Mouse (Mus musculus): ENCODE measurements around the gene Lmntd1. TPM values are rescaled to one million over a fixed set of nuclear protein-coding genes. Genes with fewer than 3 reads are reported as not detected.
A peak's percentile ranks its signal among the peaks of the same experiment; 100 is the strongest.

The Lmntd1 gene
- polyA plus RNA-seq, 1 experiment from 2014 or later: 0.04 TPM

DNA sequence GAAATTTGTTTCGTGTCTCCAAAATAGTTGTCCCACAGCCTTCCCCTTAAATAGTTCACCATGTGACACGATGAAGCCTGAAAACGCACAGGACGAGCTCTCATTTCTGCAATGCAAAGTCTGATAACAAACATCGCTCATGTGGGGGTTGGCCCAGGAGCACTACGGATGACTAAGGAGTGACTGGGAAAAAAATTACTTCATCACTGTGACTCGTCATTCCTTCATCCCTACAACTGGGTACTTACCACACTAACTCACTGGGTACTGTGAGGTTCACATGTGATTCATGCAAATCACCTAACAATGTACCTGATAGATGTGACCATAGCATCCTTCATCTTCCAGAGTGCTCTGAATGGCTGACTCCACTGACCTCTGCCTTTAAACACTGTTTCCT lies 118.4 kb downstream of the Lmntd1 start:
- Histone ChIP-seq H3K27me3 (ENCODE audit: low read depth, poor library complexity, severe bottlenecking) (no peaks in the 10 kb centered on the region), H3K27ac (no peak overlapping the region), H3K4me1 (0 out of 2 replicates have a peak, but pooled peaks cover 3% of the 10 kb centered on the region), H3K36me3 (no peaks in the 10 kb centered on the region), H3K9me3 (replicated peaks) (no peaks in the 10 kb centered on the region), H3K4me3 (no peak overlapping the region)
- WGBS: 95% methylated on average over 7 of the region's 7 CpGs
- no peak for DNase-seq (ENCODE audit: low spot score)

DNA sequence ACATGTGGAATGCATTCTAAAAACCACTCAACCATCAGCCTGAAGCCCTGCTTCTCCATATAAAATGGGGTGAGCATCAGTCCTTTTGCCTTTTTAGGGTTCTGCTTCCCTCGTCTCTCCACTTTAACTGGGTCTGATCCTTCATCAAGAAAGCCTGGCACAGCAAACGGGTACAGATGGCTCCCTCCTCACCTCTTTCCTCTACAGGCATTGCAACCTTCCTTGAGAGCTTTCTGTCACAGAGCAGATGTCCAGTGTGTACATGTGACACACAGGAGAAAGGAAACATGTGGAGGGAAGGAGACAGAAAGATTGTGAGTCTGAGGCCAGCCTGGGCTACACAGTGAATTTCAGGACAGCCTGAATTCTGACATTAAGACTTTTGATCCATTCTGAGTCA lies 125.9 kb downstream of the Lmntd1 start:
- Histone ChIP-seq H3K36me3 (no peaks in the 10 kb centered on the region), H3K9me3 (replicated peaks) (no peaks in the 10 kb centered on the region), H3K4me3 (no peak overlapping the region), H3K27me3 (ENCODE audit: low read depth, poor library complexity, severe bottlenecking) (no peaks in the 10 kb centered on the region), H3K27ac (no peak overlapping the region), H3K4me1 (peaks cover 22% of the 10 kb centered on the region)
- no peak for DNase-seq (ENCODE audit: low spot score)
- 85% methylated on average over 2 of the region's 2 CpGs for WGBS

DNA sequence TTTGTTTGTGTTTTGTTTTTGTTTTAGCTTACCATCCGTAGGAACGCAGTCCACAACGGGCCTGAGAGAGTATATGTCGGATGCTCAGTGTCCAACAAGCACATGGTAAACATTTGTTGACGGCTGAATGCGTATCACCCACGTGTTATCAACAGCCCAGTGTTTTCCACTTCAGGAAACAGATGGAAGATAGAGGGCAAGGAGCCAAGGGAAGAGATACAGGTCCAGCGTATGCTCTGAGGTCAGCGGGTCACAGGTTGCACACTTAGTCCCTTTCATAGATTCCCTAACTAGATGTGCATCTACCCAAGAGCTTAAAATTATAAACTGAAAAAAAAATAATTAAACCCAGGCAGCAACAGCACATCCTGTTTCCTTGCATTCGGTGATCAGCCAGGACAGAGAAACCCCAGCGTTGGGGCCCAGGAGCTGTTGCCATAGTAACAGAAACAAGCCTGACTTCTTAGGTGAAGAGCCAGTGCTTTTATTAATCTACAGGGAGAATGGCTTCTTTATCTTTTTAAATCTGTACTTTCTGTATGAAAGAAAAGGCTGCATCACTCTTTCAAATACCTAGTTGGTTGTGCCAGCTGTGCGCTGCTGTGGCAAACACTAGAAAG lies 128.0 kb downstream of the Lmntd1 start:
- Histone ChIP-seq H3K4me1 (peaks cover 39% of the 10 kb centered on the region), H3K27ac (peak overlapping the region; percentile 48), H3K4me3 (no peak overlapping the region), H3K27me3 (ENCODE audit: low read depth, poor library complexity, severe bottlenecking) (no peaks in the 10 kb centered on the region), H3K36me3 (no peaks in the 10 kb centered on the region), H3K9me3 (replicated peaks) (no peaks in the 10 kb centered on the region)
- WGBS: 61% methylated on average over 12 of the region's 12 CpGs
- no peak for DNase-seq (ENCODE audit: low spot score)

- H3K27ac ChIP-seq: no peak overlapping the region
- H3K9me3 ChIP-seq (replicated peaks): no peaks in the 10 kb centered on the region
- no peaks in the 10 kb centered on the region for H3K27me3 ChIP-seq (ENCODE audit: low read depth, poor library complexity, severe bottlenecking)
- H3K4me1 ChIP-seq: peaks cover 61% of the 10 kb centered on the region
- H3K36me3 ChIP-seq: no peaks in the 10 kb centered on the region
- WGBS: 56% methylated on average over 5 of the region's 5 CpGs
- H3K4me3 ChIP-seq: no peak overlapping the region
- DNase-seq (ENCODE audit: low spot score): no peak
Measured at GRCm38 (mm10) chr6:145483318-145483674, 130.8 kb downstream of the Lmntd1 start.

GRCm38 (mm10) chr6:145482656-145483317 lies 131.3 kb downstream of the Lmntd1 start:
- no peaks in the 10 kb centered on the region for H3K9me3 ChIP-seq (replicated peaks)
- no peak overlapping the region for H3K4me3 ChIP-seq
- H3K27ac ChIP-seq: peak overlapping the region; percentile 31; the same call in 1 of the 2 replicates
- H3K4me1 ChIP-seq: peaks cover 65% of the 10 kb centered on the region
- no peaks in the 10 kb centered on the region for H3K27me3 ChIP-seq (ENCODE audit: low read depth, poor library complexity, severe bottlenecking)
- no peak for DNase-seq (ENCODE audit: low spot score)
- no peaks in the 10 kb centered on the region for H3K36me3 ChIP-seq
- 91% methylated on average over 17 of the region's 17 CpGs for WGBS

DNA sequence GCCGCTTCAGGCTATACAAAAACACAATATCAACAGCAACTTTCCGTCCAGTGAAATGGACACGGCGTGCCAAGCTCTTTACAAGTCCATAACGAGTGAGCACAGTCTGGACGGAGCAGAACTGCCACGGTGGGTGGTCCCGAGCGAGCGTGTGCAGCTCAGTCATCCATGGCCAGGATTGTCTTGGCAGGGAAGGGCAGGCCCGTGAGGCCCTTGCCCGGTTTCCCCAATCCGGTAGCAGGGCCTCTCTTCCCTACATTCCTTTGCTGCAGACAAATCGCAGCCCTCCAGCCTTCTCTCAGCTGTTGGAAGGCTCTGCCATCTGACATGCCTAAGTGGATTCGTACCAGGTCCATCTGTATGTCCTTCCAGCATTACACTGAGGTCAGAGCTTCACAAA lies 132.2 kb downstream of the Lmntd1 start:
- no peaks in the 10 kb centered on the region for H3K27me3 ChIP-seq (ENCODE audit: low read depth, poor library complexity, severe bottlenecking)

GRCm38 (mm10) chr6:145478821-145479271 lies 135.3 kb downstream of the Lmntd1 start:
- H3K4me1 ChIP-seq: peaks cover 67% of the 10 kb centered on the region
- H3K27ac ChIP-seq: peak overlapping the region; percentile 53
- no peak for DNase-seq (ENCODE audit: low spot score)
- H3K27me3 ChIP-seq (ENCODE audit: low read depth, poor library complexity, severe bottlenecking): no peaks in the 10 kb centered on the region
- no peaks in the 10 kb centered on the region for H3K9me3 ChIP-seq (replicated peaks)
- 76% methylated on average over 4 of the region's 4 CpGs for WGBS
- H3K36me3 ChIP-seq: no peaks in the 10 kb centered on the region
- H3K4me3 ChIP-seq: no peak overlapping the region

More for the DNA sequence above, 132.2 kb downstream of the Lmntd1 start:
- no peaks in the 10 kb centered on the region for H3K36me3 ChIP-seq
- H3K27ac ChIP-seq: peak overlapping the region; percentile 53; the same call in 1 of the 2 replicates
- H3K9me3 ChIP-seq (replicated peaks): no peaks in the 10 kb centered on the region
- no peak overlapping the region for H3K4me3 ChIP-seq
- peak; percentile 46 for DNase-seq (ENCODE audit: low spot score)
- H3K4me1 ChIP-seq: peaks cover 72% of the 10 kb centered on the region
- 72% methylated on average over 15 of the region's 15 CpGs for WGBS

GRCm38 (mm10) chr6:145477367-145477905 lies 136.7 kb downstream of the Lmntd1 start:
- peaks cover 59% of the 10 kb centered on the region for H3K4me1 ChIP-seq
- peak overlapping the region; percentile 51; the same call in 1 of the 2 replicates for H3K27ac ChIP-seq
- WGBS: 55% methylated on average over 10 of the region's 10 CpGs
- no peak for DNase-seq (ENCODE audit: low spot score)
- H3K27me3 ChIP-seq (ENCODE audit: low read depth, poor library complexity, severe bottlenecking): no peaks in the 10 kb centered on the region
- H3K36me3 ChIP-seq: no peaks in the 10 kb centered on the region
- no peak overlapping the region for H3K4me3 ChIP-seq
- H3K9me3 ChIP-seq (replicated peaks): no peaks in the 10 kb centered on the region

- 92% methylated on average over 11 of the region's 11 CpGs for WGBS
- H3K9me3 ChIP-seq (replicated peaks): no peaks in the 10 kb centered on the region
- DNase-seq (ENCODE audit: low spot score): no peak
- no peak overlapping the region for H3K27ac ChIP-seq
- no peak overlapping the region for H3K4me3 ChIP-seq
- H3K4me1 ChIP-seq: peaks cover 14% of the 10 kb centered on the region; the same call in 1 of the 2 replicates
- H3K36me3 ChIP-seq: no peaks in the 10 kb centered on the region
- H3K27me3 ChIP-seq (ENCODE audit: low read depth, poor library complexity, severe bottlenecking): no peaks in the 10 kb centered on the region
Measured at GRCm38 (mm10) chr6:145471638-145472247, 142.4 kb downstream of the Lmntd1 start.

GRCm38 (mm10) chr6:145469260-145469943 lies 144.7 kb downstream of the Lmntd1 start:
- Histone ChIP-seq H3K36me3 (no peaks in the 10 kb centered on the region), H3K27me3 (ENCODE audit: low read depth, poor library complexity, severe bottlenecking) (no peaks in the 10 kb centered on the region), H3K4me1 (0 out of 2 replicates have a peak, but pooled peaks cover 6% of the 10 kb centered on the region), H3K9me3 (replicated peaks) (no peaks in the 10 kb centered on the region), H3K4me3 (no peak overlapping the region), H3K27ac (no peak overlapping the region)
- DNase-seq (ENCODE audit: low spot score): no peak
- WGBS: 63% methylated on average over 8 of the region's 8 CpGs

- H3K4me1 ChIP-seq: peaks cover 33% of the 10 kb centered on the region
- H3K36me3 ChIP-seq: no peaks in the 10 kb centered on the region
- no peaks in the 10 kb centered on the region for H3K27me3 ChIP-seq (ENCODE audit: low read depth, poor library complexity, severe bottlenecking)
- DNase-seq (ENCODE audit: low spot score): no peak
- no peak overlapping the region for H3K27ac ChIP-seq
- H3K4me3 ChIP-seq: no peak overlapping the region
- H3K9me3 ChIP-seq (replicated peaks): no peaks in the 10 kb centered on the region
- 86% methylated on average over 4 of the region's 4 CpGs for WGBS
Measured at GRCm38 (mm10) chr6:145464027-145464426, 150.1 kb downstream of the Lmntd1 start.

- no peaks in the 10 kb centered on the region for H3K36me3 ChIP-seq
- H3K4me1 ChIP-seq: peaks cover 36% of the 10 kb centered on the region
- no peaks in the 10 kb centered on the region for H3K27me3 ChIP-seq (ENCODE audit: low read depth, poor library complexity, severe bottlenecking)
- peak overlapping the region; percentile 78 for H3K27ac ChIP-seq
- 44% methylated on average over 12 of the region's 12 CpGs for WGBS
- H3K4me3 ChIP-seq: no peak overlapping the region
- peak; percentile 41 for DNase-seq (ENCODE audit: low spot score)
- H3K9me3 ChIP-seq (replicated peaks): no peaks in the 10 kb centered on the region
Measured at GRCm38 (mm10) chr6:145462677-145463245, 151.4 kb downstream of the Lmntd1 start.
